Mouse (Mus musculus) kidney, postnatal 0 days (tissue): ENCODE measurements around the gene Runx1. TPM values are rescaled to one million over a fixed set of nuclear protein-coding genes. Genes with fewer than 3 reads are reported as not detected.
A peak's percentile ranks its signal among the peaks of the same experiment; 100 is the strongest.

Experiments
- ATAC-seq: fragments of 200-750 bp; cut with Nextera tagmentation; replicated peaks from 2 replicates; pipeline ENCODE4 v1.8.0; 2017; ENCODE audit warnings: low read depth, moderate number of reproducible peaks, moderate TSS enrichment, moderate library complexity; ENCODE audit not compliant: low FRiP score
- DNase-seq: peaks from one replicate; pipeline ENCODE4 v3.0.0-alpha.2; 2016; ENCODE audit warnings: low spot score
- H3K27ac ChIP-seq: fragments of 300-500 bp; sonication (generic); 2 replicates; pipeline ENCODE4 v1.5.1; 2014; ENCODE audit warnings: mild to moderate bottlenecking
- H3K27me3 ChIP-seq: fragments of 300-500 bp; sonication (generic); 2 replicates; pipeline ENCODE4 v1.6.1; 2014; ENCODE audit warnings: low read length, mixed read lengths; ENCODE audit not compliant: insufficient read depth
- H3K36me3 ChIP-seq: fragments of 300-500 bp; sonication (generic); 2 replicates; pipeline ENCODE4 v1.6.1; 2014; ENCODE audit warnings: low read length, mixed read lengths; ENCODE audit not compliant: insufficient read depth
- H3K4me1 ChIP-seq: fragments of 300-500 bp; sonication (generic); replicated peaks from 2 replicates; pipeline ENCODE4 v1.6.1; 2014; ENCODE audit warnings: antibody characterized with exemption, low read length, mixed read lengths; ENCODE audit not compliant: insufficient read depth
- H3K4me2 ChIP-seq: fragments of 300-500 bp; sonication (generic); 2 replicates; pipeline ENCODE4 v1.6.1; 2014; ENCODE audit warnings: mild to moderate bottlenecking, low read length, moderate library complexity, mixed read lengths
- H3K4me3 ChIP-seq: fragments of 300-500 bp; sonication (generic); replicated peaks from 2 replicates; pipeline ENCODE4 v1.5.1; 2014; ENCODE audit warnings: low read depth, low read length
- H3K9ac ChIP-seq: fragments of 300-500 bp; sonication (generic); 2 replicates; pipeline ENCODE4 v1.6.1; 2014; ENCODE audit warnings: low read depth, low read length
- H3K9me3 ChIP-seq: fragments of 300-500 bp; sonication (generic); replicated peaks from 2 replicates; pipeline ENCODE4 v1.6.1; 2016; ENCODE audit warnings: low read length, inconsistent platforms, mixed read lengths
- CTCF ChIP-seq: IDR thresholded peaks from 2 replicates; pipeline ENCODE4 v1.5.1; 2016; ENCODE audit warnings: antibody characterized with exemption, low read depth, mild to moderate bottlenecking, moderate library complexity
- WGBS: fragments of 180-500 bp; shearing (Covaris S2); extraction: QIAGEN DNeasy Blood & Tissue Kit; methylation state at CpG from one replicate; pipeline ENCODE4 v1.1.7; 2014; 5-methylcytosine and 5-hydroxymethylcytosine counted together
- polyA plus RNA-seq: library from polyadenylated mRNA; unstranded; fragments of >200 nt; fragmentation: Nextera tagmentation; extraction: Ambion mirVana; gene quantifications from 2 replicates; pipeline ENCODE4 v1.2.1, GENCODE M21; 2015

The Runx1 gene
- polyA plus RNA-seq, 1 experiment from 2014 or later = 1.6 TPM

GRCm38 (mm10) chr16:92779896-92780435, 46.0 kb downstream of the Runx1 start:
- ATAC-seq = no peak
- H3K27ac ChIP-seq = no peak overlapping the region
- H3K4me2 ChIP-seq = no peak overlapping the region
- H3K4me1 ChIP-seq = no peaks in the 10 kb centered on the region
- no peaks in the 10 kb centered on the region for H3K27me3 ChIP-seq
- DNase-seq = no peak
- H3K4me3 ChIP-seq = no peak overlapping the region
- 74% methylated on average over 9 of the region's 9 CpGs for WGBS
- H3K9me3 ChIP-seq = no peaks in the 10 kb centered on the region
- H3K9ac ChIP-seq = no peak overlapping the region
- TF ChIP-seq CTCF = no peak
- H3K36me3 ChIP-seq = no peaks in the 10 kb centered on the region

- no peaks in the 10 kb centered on the region for H3K36me3 ChIP-seq
- no peak for DNase-seq
- H3K9me3 ChIP-seq = no peaks in the 10 kb centered on the region
- no peak overlapping the region for H3K4me3 ChIP-seq
- H3K27me3 ChIP-seq = no peaks in the 10 kb centered on the region
- H3K4me1 ChIP-seq = no peaks in the 10 kb centered on the region
- H3K4me2 ChIP-seq = no peak overlapping the region
- H3K9ac ChIP-seq = no peak overlapping the region
- no peak for ATAC-seq
- 87% methylated on average over 2 of the region's 2 CpGs for WGBS
- no peak for TF ChIP-seq CTCF
- no peak overlapping the region for H3K27ac ChIP-seq
These were observed 46.8 kb downstream of the Runx1 start for GRCm38 (mm10) chr16:92779175-92779574.

GRCm38 (mm10) chr16:92778096-92778780, 47.7 kb downstream of the Runx1 start:
- no peak for DNase-seq

GRCm38 (mm10) chr16:92767862-92768261, 58.1 kb downstream of the Runx1 start:
- H3K27me3 ChIP-seq = no peaks in the 10 kb centered on the region
- no peaks in the 10 kb centered on the region for H3K9me3 ChIP-seq
- DNase-seq (no peak), ATAC-seq (no peak)
- H3K4me2 ChIP-seq = no peak overlapping the region
- no peaks in the 10 kb centered on the region for H3K36me3 ChIP-seq
- H3K9ac ChIP-seq = no peak overlapping the region
- TF ChIP-seq CTCF = no peak
- no peak overlapping the region for H3K27ac ChIP-seq
- WGBS = 87% methylated on average over 4 of the region's 4 CpGs
- H3K4me1 ChIP-seq = no peaks in the 10 kb centered on the region
- no peak overlapping the region for H3K4me3 ChIP-seq

More at GRCm38 (mm10) chr16:92778096-92778780, 47.7 kb downstream of the Runx1 start:
- TF ChIP-seq CTCF = no peak
- Histone ChIP-seq H3K27ac (no peak overlapping the region), H3K36me3 (no peaks in the 10 kb centered on the region), H3K4me1 (no peaks in the 10 kb centered on the region), H3K27me3 (no peaks in the 10 kb centered on the region), H3K4me3 (no peak overlapping the region), H3K9me3 (no peaks in the 10 kb centered on the region), H3K4me2 (no peak overlapping the region), H3K9ac (no peak overlapping the region)
- no peak for ATAC-seq
- WGBS = 63% methylated on average over 9 of the region's 9 CpGs

- no peak for ATAC-seq
- 87% methylated on average over 7 of the region's 7 CpGs for WGBS
These were observed 58.5 kb downstream of the Runx1 start for GRCm38 (mm10) chr16:92767423-92767822.

GRCm38 (mm10) chr16:92764741-92765396, 61.1 kb downstream of the Runx1 start:
- no peaks in the 10 kb centered on the region for H3K4me1 ChIP-seq
- no peaks in the 10 kb centered on the region for H3K36me3 ChIP-seq
- TF ChIP-seq CTCF = no peak
- peak; percentile 65 for DNase-seq
- 49% methylated on average over 13 of the region's 13 CpGs for WGBS
- no peaks in the 10 kb centered on the region for H3K27me3 ChIP-seq
- no peak overlapping the region for H3K4me2 ChIP-seq
- H3K9me3 ChIP-seq = no peaks in the 10 kb centered on the region
- ATAC-seq = no peak
- H3K27ac ChIP-seq = no peak overlapping the region
- H3K9ac ChIP-seq = no peak overlapping the region
- H3K4me3 ChIP-seq = no peak overlapping the region

More at GRCm38 (mm10) chr16:92767423-92767822, 58.5 kb downstream of the Runx1 start:
- no peak overlapping the region for H3K27ac ChIP-seq
- no peak overlapping the region for H3K4me3 ChIP-seq
- no peak for TF ChIP-seq CTCF
- no peak overlapping the region for H3K9ac ChIP-seq
- no peaks in the 10 kb centered on the region for H3K27me3 ChIP-seq
- H3K36me3 ChIP-seq = no peaks in the 10 kb centered on the region
- no peaks in the 10 kb centered on the region for H3K9me3 ChIP-seq
- H3K4me1 ChIP-seq = no peaks in the 10 kb centered on the region
- H3K4me2 ChIP-seq = no peak overlapping the region
- no peak for DNase-seq
